Mouse (Mus musculus) kidney, adult 2 months (tissue): ENCODE data around the gene Exoc3l.

Experiments
- CTCF ChIP-seq: fragments of 200-500 bp; conservative IDR thresholded peaks from 2 replicates; pipeline ENCODE4 v1.5.1; 2011; ENCODE audit warnings: low read depth, mild to moderate bottlenecking, control low read depth, low read length, moderate library complexity, mixed read lengths; ENCODE audit not compliant: insufficient read depth, insufficient read length
- POLR2A ChIP-seq: fragments of 200-500 bp; IDR thresholded peaks from one replicate; pipeline ENCODE4 v1.6.1; 2011; ENCODE audit warnings: low read depth, low read length, control low read depth

DNA sequence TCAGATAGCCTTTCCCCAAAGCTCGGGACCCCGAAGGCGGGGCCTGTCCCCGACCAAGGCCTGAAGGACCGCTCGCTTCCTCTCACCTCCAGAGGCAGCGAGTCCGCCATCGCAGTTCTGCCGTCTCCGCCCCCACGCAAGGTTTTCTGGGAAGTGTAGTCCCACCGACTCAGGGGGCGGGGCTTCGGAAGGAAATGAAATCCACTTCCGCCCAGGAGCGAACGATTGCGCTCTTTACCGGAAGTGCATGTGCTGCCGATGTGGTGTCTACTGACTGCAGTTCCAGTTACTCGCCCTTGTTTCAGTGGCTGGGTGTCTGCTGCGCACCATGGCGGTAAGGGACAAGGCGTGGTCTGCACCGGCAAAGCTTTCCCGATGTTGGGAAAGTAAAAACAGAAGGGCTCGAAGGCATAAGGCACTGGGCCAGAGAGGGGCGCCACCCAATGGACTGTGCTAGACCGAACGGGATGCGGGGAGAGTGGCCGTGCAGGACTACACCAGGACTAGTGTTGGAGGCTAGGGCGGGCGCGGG lies 30.3 kb upstream of the Exoc3l start, which contains the start of the genes Lrrc29 and Tmem208:
- peak; percentile 43 for TF ChIP-seq CTCF
- peak; percentile 77 for TF ChIP-seq POLR2A
